8 mouse cellular contexts compared by ENCODE assay signal in genomic region chr7:66427053-66427436, GRCm38 (mm10). TPM values are rescaled to one million over a fixed set of nuclear protein-coding genes. Genes with fewer than 3 reads are reported as not detected.
A peak's percentile ranks its signal among the peaks of the same experiment; 100 is the strongest.
DNase-seq lines count a peak whose midpoint lies in the region; ATAC-seq and TF ChIP-seq lines count a peak whose summit lies in the region.

No protein-coding gene starts in this region.

- under 1% methylated on average over 23 of the region's 23 CpGs for WGBS in lung, embryonic 14.5 days
- WGBS in forebrain, embryonic 10.5 days: under 1% methylated on average over 23 of the region's 23 CpGs
- under 1% methylated on average over 23 of the region's 23 CpGs for WGBS in limb, embryonic 11.5 days
- WGBS in neural tube, embryonic 14.5 days: under 1% methylated on average over 22 of the region's 23 CpGs

- no peak for TF ChIP-seq CTCF in lung, embryonic 14.5 days (IDR thresholded peaks at IDR 0.05; ENCODE audit: low read depth)

- no peaks in the 10 kb centered on the region for H3K9me3 ChIP-seq in lung, embryonic 14.5 days (ENCODE audit: low read depth, low read length)
- no peaks in the 10 kb centered on the region for H3K9me3 ChIP-seq in forebrain, embryonic 10.5 days
- no peaks in the 10 kb centered on the region for H3K9me3 ChIP-seq in limb, embryonic 11.5 days (ENCODE audit: control insufficient read depth, low read length)
- no peaks in the 10 kb centered on the region for H3K9me3 ChIP-seq in neural tube, embryonic 14.5 days (ENCODE audit: control insufficient read depth, low read length)

- H3K27ac ChIP-seq in lung, embryonic 14.5 days (ENCODE audit: low read depth): no peak overlapping the region
- H3K27ac ChIP-seq in forebrain, embryonic 10.5 days: peak overlapping the region; percentile 35; the same call in 1 of the 2 replicates
- no peak overlapping the region for H3K27ac ChIP-seq in limb, embryonic 11.5 days (replicated peaks; ENCODE audit: low read depth, low read length)
- no peak overlapping the region for H3K27ac ChIP-seq in neural tube, embryonic 14.5 days (ENCODE audit: low read depth, low read length)

- peak overlapping the region; percentile 49; the same call in 1 of the 2 replicates for H3K9ac ChIP-seq in lung, embryonic 14.5 days
- H3K9ac ChIP-seq in limb, embryonic 11.5 days (ENCODE audit: low read length): peak overlapping the region; percentile 9; the same call in 1 of the 2 replicates
- H3K9ac ChIP-seq in neural tube, embryonic 14.5 days (replicated peaks; ENCODE audit: low read depth, low read length): no peak overlapping the region

- ATAC-seq in lung, embryonic 14.5 days (ENCODE audit: insufficient read depth): peak; percentile 40; the same call in 1 of the 2 replicates
- ATAC-seq in limb, embryonic 11.5 days (ENCODE audit: insufficient number of reproducible peaks, low FRiP score, low TSS enrichment, low read depth): peak; percentile 33; the same call in 1 of the 2 replicates
- peak; percentile 67; the same call in 1 of the 2 replicates for ATAC-seq in neural tube, embryonic 14.5 days (ENCODE audit: low read depth)

- intact Hi-C loops in gastrocnemius, postnatal 14 days (cut with DNase I; ENCODE audit: low total_unique reads): no loop called here

- peak overlapping the region; percentile 97 for H3K4me2 ChIP-seq in lung, embryonic 14.5 days
- H3K4me2 ChIP-seq in limb, embryonic 11.5 days (ENCODE audit: low read depth, severe bottlenecking): peak overlapping the region; percentile 80
- H3K4me2 ChIP-seq in neural tube, embryonic 14.5 days (ENCODE audit: low read depth, low read length): peak overlapping the region; percentile 62

- H3K4me1 ChIP-seq in lung, embryonic 14.5 days (ENCODE audit: insufficient read depth): no peaks in the 10 kb centered on the region
- H3K4me1 ChIP-seq in forebrain, embryonic 10.5 days: peaks cover 24% of the 10 kb centered on the region
- peaks cover 6% of the 10 kb centered on the region for H3K4me1 ChIP-seq in limb, embryonic 11.5 days (ENCODE audit: control insufficient read depth, insufficient read depth, low read length)
- peaks cover 12% of the 10 kb centered on the region; the same call in 1 of the 2 replicates for H3K4me1 ChIP-seq in neural tube, embryonic 14.5 days (ENCODE audit: control insufficient read depth, insufficient read depth, low read length)

- no peaks in the 10 kb centered on the region for H3K36me3 ChIP-seq in lung, embryonic 14.5 days (ENCODE audit: insufficient read depth)
- no peaks in the 10 kb centered on the region for H3K36me3 ChIP-seq in forebrain, embryonic 10.5 days (replicated peaks)
- no peaks in the 10 kb centered on the region for H3K36me3 ChIP-seq in limb, embryonic 11.5 days (ENCODE audit: control insufficient read depth, insufficient read depth, low read length)
- no peaks in the 10 kb centered on the region for H3K36me3 ChIP-seq in neural tube, embryonic 14.5 days (ENCODE audit: control insufficient read depth, insufficient read depth, low read length)

- peak overlapping the region; percentile 52 for H3K4me3 ChIP-seq in lung, embryonic 14.5 days (ENCODE audit: low read depth, low read length)
- peak overlapping the region; percentile 60 for H3K4me3 ChIP-seq in forebrain, embryonic 10.5 days
- H3K4me3 ChIP-seq in limb, embryonic 11.5 days (ENCODE audit: low read depth, low read length): peak overlapping the region; percentile 37
- H3K4me3 ChIP-seq in neural tube, embryonic 14.5 days (ENCODE audit: low read depth, low read length): peak overlapping the region; percentile 35; the same call in 1 of the 2 replicates

- peaks cover 57% of the 10 kb centered on the region for H3K27me3 ChIP-seq in lung, embryonic 14.5 days (ENCODE audit: insufficient read depth, low read length)
- peaks cover 83% of the 10 kb centered on the region for H3K27me3 ChIP-seq in forebrain, embryonic 10.5 days (ENCODE audit: poor library complexity, severe bottlenecking)
- H3K27me3 ChIP-seq in limb, embryonic 11.5 days (ENCODE audit: control insufficient read depth, insufficient read depth, low read length): peaks cover 43% of the 10 kb centered on the region
- H3K27me3 ChIP-seq in neural tube, embryonic 14.5 days (ENCODE audit: control insufficient read depth, insufficient read depth, low read length): peaks cover 32% of the 10 kb centered on the region

- DNase-seq in lung, embryonic 14.5 days: no peak
- no peak for DNase-seq in lung, postnatal 4 days
- no peak for DNase-seq in forebrain, embryonic 10.5 days (ENCODE audit: extremely low spot score, low spot score)
- DNase-seq in limb, embryonic 11.5 days (ENCODE audit: low spot score): peak; percentile 64
- DNase-seq in gastrocnemius, postnatal 14 days: no peak
- DNase-seq in gastrocnemius, postnatal 4 days (ENCODE audit: low spot score in 2 of 2): no peak
- DNase-seq in spleen, postnatal 14 days (ENCODE audit: low spot score in 2 of 2): no peak

RNA-seq across cellular contexts. Expression of gene Aldh1a3, which starts 0.3 kb away (rescaled TPM):
- 1.4 and 1.5 TPM in 2 replicates for polyA plus RNA-seq in lung, embryonic 14.5 days (2014; fragmentation: Nextera tagmentation; extraction: Ambion mirVana)
- polyA plus RNA-seq in forebrain, embryonic 10.5 days (2016; fragmentation: Nextera tagmentation; extraction: Ambion mirVana): 30.4 and 30.6 TPM in 2 replicates
- 1.1 and 1.5 TPM in 2 replicates for polyA plus RNA-seq in limb, embryonic 11.5 days (2014; fragmentation: Nextera tagmentation; extraction: Ambion mirVana)
- polyA plus RNA-seq in neural tube, embryonic 14.5 days (2014; fragmentation: Nextera tagmentation; extraction: Ambion mirVana): 3.0 and 3.5 TPM in 2 replicates
- 1 to 10 TPM; 2.1 to 6.0 TPM for total RNA-seq in gastrocnemius, postnatal 14 days (2021)
- total RNA-seq in gastrocnemius, postnatal 4 days (2021): 10 to 100 TPM; 14.4 to 18.2 TPM

RNA-seq across cellular contexts. Expression of gene Lrrk1, which starts 38.9 kb away (rescaled TPM):
- polyA plus RNA-seq in lung, embryonic 14.5 days (2014; fragmentation: Nextera tagmentation; extraction: Ambion mirVana): 23.3 and 25.8 TPM in 2 replicates
- 5.8 TPM in 2 replicates for polyA plus RNA-seq in forebrain, embryonic 10.5 days (2016; fragmentation: Nextera tagmentation; extraction: Ambion mirVana)
- polyA plus RNA-seq in limb, embryonic 11.5 days (2014; fragmentation: Nextera tagmentation; extraction: Ambion mirVana): 5.8 and 7.8 TPM in 2 replicates
- polyA plus RNA-seq in neural tube, embryonic 14.5 days (2014; fragmentation: Nextera tagmentation; extraction: Ambion mirVana): 1.0 and 6.1 TPM in 2 replicates
- total RNA-seq in gastrocnemius, postnatal 14 days (2021): 1 to 10 TPM; 4.8 to 6.9 TPM
- 10 to 100 TPM; 13.7 to 14.4 TPM for total RNA-seq in gastrocnemius, postnatal 4 days (2021)
